Mouse (Mus musculus) lung, adult 18-20 months (tissue): ENCODE data around the gene Gm3147.
"Not testable (repeated sequence)": the region's sequence is repeated elsewhere in the genome, so short reads cannot be mapped to it uniquely, and the experiment has no call there.

Experiments used
- DNase-seq, 2 experiments: peaks; one replicate each; pipeline ENCODE4 v3.0.0; 2022; ENCODE audit warnings: mixed read lengths in 2 of 2

The Gm3147 gene

GRCm38 (mm10) chr5:94616242-94616641, at the start of gene Gm3147:
Gene Gm3147, minus strand, starts transcription at chr5:94616342.
- not testable (repeated sequence) for DNase-seq

- not testable (repeated sequence) for DNase-seq
Measured at GRCm38 (mm10) chr5:94648082-94648481, 31.9 kb upstream of the Gm3147 start, which contains the start of gene Gm6205. Gene Gm6205, plus strand, starts transcription at chr5:94648382.

DNA sequence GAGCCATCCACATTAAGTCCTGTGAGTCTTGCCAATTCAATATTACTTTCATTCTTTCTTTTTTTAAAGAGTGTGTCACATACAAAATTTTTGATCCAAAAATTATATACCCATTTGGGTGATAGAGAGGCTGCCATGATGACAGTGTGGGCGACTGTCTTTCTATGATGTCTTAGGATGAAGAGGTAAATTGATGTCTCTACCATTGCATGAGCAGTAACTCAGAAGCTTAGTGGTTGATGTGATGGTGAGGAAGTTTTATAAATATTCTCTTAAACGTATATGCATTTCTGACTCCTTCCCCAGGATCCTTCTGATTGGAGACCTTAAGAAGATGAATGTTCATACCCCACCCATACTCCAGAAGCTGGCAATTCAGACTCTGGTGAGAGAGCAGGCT, 7.5 kb upstream of the Gm3147 start, which contains the start of gene Gm6509:
TSS of gene Gm6509 (plus strand) at position 301 of the 400 bp plus-strand sequence.
- not testable (repeated sequence) for DNase-seq
